Mouse (Mus musculus) erythroblast, embryonic 14.5 days (primary cell): ENCODE results near the gene Utf1. TPM values are rescaled to one million over a fixed set of nuclear protein-coding genes. Genes with fewer than 3 reads are reported as not detected.

ENCODE experiments used
- H3K27me3 ChIP-seq: 2 replicates; pipeline ENCODE4 v1.6.1; 2012; ENCODE audit warnings: inconsistent platforms; ENCODE audit not compliant: control insufficient read depth
- H3K36me3 ChIP-seq: 2 replicates; pipeline ENCODE4 v1.6.1; 2012; ENCODE audit warnings: mild to moderate bottlenecking, inconsistent platforms; ENCODE audit not compliant: control insufficient read depth
- H3K4me1 ChIP-seq: 2 replicates; pipeline ENCODE4 v1.6.1; 2012; ENCODE audit warnings: inconsistent platforms; ENCODE audit not compliant: control insufficient read depth
- H3K4me3 ChIP-seq: replicated peaks from 2 replicates; pipeline ENCODE3; 2012; ENCODE audit warnings: moderate library complexity, mild to moderate bottlenecking, inconsistent platforms
- H3K9me3 ChIP-seq: 2 replicates; pipeline ENCODE4 v1.6.1; 2012; ENCODE audit warnings: low read length, inconsistent platforms, mixed read lengths; ENCODE audit not compliant: control insufficient read depth
- GATA1 ChIP-seq: IDR thresholded peaks from 2 replicates; pipeline ENCODE4 v1.6.1; 2012; ENCODE audit warnings: low read length, inconsistent platforms, mixed read lengths
- TAL1 ChIP-seq: IDR thresholded peaks from 3 replicates; pipeline ENCODE4 v1.6.1; 2012; ENCODE audit warnings: low read length, inconsistent platforms, mixed read lengths
- polyA plus RNA-seq: library from polyadenylated mRNA; stranded (reverse); fragments of >175 nt; gene quantifications from 2 replicates; pipeline ENCODE4 v1.2.3, GENCODE M21; 2012

The Utf1 gene
- polyA plus RNA-seq, 1 experiment = not detected

DNA sequence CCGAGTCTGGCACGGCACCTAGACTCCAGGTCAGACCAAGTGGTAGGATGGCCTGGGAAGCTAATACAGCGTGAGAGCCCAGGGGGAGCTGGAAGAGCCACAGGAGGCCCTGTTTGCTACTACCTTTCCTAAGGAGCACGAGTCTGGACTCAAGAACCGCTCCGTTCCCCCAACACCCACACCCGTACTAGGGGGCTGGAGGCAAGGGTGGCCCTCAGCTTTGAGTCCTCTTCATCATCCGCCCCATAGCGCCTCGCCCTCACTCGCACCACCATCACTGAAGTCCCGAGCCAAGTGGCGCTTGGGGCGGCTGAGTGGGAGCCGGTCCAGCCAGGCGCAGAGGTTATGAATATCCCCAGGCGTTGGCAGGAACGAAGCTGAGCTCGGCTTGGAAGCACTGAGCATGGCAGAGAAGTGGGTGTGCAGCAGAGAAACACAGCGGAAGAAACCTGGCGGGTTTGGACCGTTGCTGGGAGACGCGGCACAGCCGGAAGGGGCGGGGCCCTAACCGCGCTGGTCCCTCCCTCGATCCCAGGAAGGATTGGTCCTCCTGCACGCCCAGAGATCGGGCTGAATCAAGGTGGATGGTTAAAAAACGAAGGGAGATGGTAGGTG lies 34.8 kb downstream of the Utf1 start, which contains the start of gene 6430531B16Rik:
Gene 6430531B16Rik, minus strand, starts transcription at position 478 of the 615 bp plus-strand sequence.
- peaks cover 13% of the 10 kb centered on the region for H3K4me1 ChIP-seq
- no peaks in the 10 kb centered on the region for H3K9me3 ChIP-seq
- H3K36me3 ChIP-seq = no peaks in the 10 kb centered on the region
- TF ChIP-seq GATA1 (no peak), TAL1 (no peak)
- peak within 1 kb of the TSS; percentile 53 for H3K4me3 ChIP-seq
- no peaks in the 10 kb centered on the region; the same call in 1 of the 2 replicates for H3K27me3 ChIP-seq

DNA sequence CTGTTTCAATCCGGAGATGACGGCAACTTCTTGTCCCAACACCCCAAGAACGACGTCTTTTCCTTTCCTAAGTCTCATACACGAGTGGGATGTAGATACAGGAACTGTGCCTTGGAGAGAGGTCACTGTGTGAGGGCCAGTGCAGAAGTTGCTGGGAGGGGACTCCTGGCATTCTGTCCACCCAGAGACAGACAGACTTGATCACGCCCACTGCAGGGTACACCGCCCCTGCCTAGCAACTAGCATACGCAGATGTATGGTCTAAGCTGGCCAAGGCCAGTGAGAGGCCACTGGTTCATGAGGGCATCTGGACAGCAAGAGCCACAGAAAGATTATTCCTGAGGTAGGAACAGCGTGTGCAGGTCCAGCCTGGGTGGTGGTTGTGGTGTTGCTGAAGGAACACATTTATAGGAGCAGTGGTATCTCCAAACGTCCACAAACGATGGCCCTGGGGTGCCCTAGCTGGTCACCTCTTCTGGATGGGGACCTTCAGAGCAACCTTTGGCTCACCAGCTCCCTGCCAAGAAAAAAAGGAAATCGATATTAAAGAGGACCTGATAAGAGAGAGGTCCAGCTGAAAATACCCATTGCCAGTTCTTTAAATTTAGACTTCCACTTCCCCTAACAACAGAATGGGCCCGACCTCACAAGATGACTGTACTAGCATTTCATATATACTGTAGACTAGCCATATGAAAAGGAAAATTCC lies 35.6 kb downstream of the Utf1 start:
- no peak overlapping the region for H3K4me3 ChIP-seq
- no peaks in the 10 kb centered on the region; the same call in 1 of the 2 replicates for H3K27me3 ChIP-seq
- H3K36me3 ChIP-seq = no peaks in the 10 kb centered on the region
- no peaks in the 10 kb centered on the region for H3K9me3 ChIP-seq
- peaks cover 13% of the 10 kb centered on the region for H3K4me1 ChIP-seq
- no peak for TF ChIP-seq GATA1
- TF ChIP-seq TAL1 = no peak

DNA sequence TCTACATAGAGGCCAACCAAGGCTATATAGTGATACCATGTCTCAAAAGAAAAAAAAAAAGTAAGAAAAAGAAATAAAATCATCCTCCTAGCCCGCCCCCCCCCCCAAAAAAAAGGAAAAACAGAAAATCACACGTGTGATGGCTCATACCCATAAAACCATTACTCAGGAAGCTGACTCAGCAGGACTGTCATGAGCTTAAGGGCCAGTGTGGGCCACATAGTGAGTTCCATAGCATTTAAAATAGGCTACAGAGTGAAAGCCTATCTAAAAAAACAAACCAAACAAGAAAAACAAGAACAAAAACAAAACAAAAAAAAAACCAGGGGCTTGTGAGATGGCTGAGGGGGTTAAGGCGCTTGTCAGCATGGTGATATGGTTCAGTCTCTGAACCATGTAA lies 37.2 kb downstream of the Utf1 start:
- Histone ChIP-seq H3K36me3 (no peaks in the 10 kb centered on the region), H3K4me3 (no peak overlapping the region), H3K4me1 (peaks cover 13% of the 10 kb centered on the region), H3K27me3 (no peaks in the 10 kb centered on the region; the same call in 1 of the 2 replicates), H3K9me3 (no peaks in the 10 kb centered on the region)
- TF ChIP-seq TAL1 (no peak), GATA1 (no peak)

DNA sequence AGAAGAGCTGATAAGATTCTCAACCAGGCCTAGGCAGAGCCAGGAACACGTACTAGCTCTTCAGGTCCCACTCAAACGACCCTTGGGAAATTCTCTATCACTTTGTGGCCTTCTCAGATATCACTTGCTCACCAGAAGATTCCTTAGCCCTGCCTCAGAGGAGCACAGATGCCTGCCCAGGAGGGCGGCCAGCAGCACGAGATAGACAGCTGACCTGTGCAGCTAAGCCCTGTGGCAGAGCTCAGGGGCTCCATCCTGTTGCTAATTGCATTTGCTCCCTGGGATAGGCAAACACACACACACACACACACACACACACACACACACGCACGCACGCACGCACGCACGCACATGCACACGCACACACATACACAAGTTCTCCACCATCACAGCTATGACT lies 38.5 kb downstream of the Utf1 start:
- no peak for TF ChIP-seq TAL1
- no peak for TF ChIP-seq GATA1
- Histone ChIP-seq H3K4me1 (peaks cover 13% of the 10 kb centered on the region), H3K27me3 (no peaks in the 10 kb centered on the region; the same call in 1 of the 2 replicates), H3K36me3 (no peaks in the 10 kb centered on the region), H3K9me3 (no peaks in the 10 kb centered on the region), H3K4me3 (no peak overlapping the region)

DNA sequence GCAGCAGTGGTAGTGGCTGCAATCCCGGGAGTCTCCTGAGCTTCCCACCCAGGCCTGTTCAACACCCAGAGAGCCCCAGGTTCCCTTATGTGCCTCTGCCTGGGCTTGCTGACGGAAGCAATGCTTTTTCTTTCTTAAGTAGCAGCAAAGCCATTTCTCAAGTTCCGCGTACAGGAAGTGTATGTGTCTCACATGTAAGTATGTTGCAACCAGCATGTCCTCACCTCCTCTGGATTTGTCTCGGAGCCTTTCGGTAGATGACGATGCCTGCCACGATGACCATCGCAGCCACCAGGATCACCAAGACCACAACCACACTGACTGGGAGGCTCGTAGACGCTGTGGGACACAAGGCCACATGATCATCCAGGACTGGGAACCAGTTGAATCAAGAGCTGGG lies 40.9 kb downstream of the Utf1 start:
- Histone ChIP-seq H3K4me3 (no peak overlapping the region), H3K36me3 (no peaks in the 10 kb centered on the region), H3K9me3 (no peaks in the 10 kb centered on the region), H3K27me3 (no peaks in the 10 kb centered on the region), H3K4me1 (no peaks in the 10 kb centered on the region)
- no peak for TF ChIP-seq GATA1
- TF ChIP-seq TAL1 = no peak

DNA sequence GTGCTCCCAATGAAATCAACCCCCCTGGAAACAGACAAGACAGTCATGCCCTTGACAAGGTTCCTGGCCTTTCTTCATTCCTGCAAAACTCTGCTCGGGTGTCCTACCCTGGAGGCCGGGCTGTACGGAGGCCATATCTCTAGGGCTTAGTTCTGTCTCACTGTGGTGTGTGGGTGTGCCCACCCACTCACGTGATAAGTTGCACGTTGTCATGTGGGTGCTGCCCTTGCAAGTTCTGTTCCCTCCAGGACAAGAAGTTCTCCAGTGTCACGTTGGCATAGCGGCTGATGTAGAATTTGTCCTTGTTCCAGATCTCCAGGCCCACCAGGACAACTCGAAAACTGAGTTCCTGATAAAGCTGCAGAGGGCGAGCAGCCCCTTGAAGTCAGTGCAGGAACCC lies 44.7 kb downstream of the Utf1 start:
- Histone ChIP-seq H3K36me3 (no peaks in the 10 kb centered on the region), H3K27me3 (no peaks in the 10 kb centered on the region), H3K4me3 (no peak overlapping the region), H3K4me1 (peaks cover 4% of the 10 kb centered on the region), H3K9me3 (no peaks in the 10 kb centered on the region)
- no peak for TF ChIP-seq TAL1
- TF ChIP-seq GATA1 = no peak

DNA sequence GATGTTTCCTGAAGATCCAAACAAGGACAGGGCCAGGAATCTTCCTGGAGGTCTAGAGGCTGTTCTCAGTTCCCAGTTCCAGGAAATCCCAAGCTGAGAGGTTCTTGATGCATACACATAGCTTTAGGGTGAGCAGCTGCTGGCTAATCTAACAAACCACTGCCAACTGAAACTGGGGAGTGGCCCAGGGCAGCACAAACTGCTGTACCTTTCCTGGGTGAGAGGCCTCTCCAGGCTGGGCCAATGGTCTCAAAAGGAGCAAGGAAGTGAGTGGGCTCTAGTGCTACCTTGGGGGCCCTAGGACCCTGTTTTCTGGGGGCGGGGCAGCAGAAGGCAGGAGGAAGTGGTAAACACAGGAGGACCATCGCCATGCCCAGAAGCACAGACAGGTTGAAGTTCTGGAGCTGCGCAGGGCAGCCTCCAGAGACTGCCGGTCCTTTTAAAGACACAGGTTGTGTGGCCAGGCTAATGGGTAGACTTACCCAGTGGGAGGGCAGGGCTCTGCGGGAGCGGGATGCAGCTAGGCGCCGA lies 47.3 kb downstream of the Utf1 start:
- H3K9me3 ChIP-seq = no peaks in the 10 kb centered on the region
- peaks cover 19% of the 10 kb centered on the region for H3K36me3 ChIP-seq
- no peaks in the 10 kb centered on the region for H3K27me3 ChIP-seq
- H3K4me3 ChIP-seq = no peak overlapping the region
- TF ChIP-seq TAL1 (no peak), GATA1 (no peak)
- peaks cover 4% of the 10 kb centered on the region for H3K4me1 ChIP-seq

DNA sequence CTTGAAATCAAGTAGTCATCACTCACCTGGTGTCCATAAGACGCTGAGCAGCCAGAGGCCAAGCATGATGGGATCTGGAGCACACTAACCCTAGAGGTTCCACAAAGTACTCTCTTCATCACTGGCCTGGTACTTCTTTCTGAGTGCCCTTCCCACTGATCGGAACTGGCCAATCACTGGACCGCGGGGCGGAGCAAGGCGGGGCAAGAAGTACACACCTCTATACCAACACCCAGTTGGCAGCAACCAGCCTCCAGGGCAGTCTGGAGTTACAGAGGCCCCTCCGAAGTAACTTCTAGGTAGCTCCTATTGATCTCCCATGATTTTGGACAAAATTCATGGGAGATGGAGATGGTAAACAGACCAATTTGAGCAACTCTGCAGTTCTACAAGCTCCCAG lies 48.8 kb downstream of the Utf1 start, which contains the start of gene Adam8:
Gene Adam8, minus strand, starts transcription at position 157 of the 400 bp plus-strand sequence.
- TF ChIP-seq TAL1 (no peak), GATA1 (no peak)
- H3K9me3 ChIP-seq = no peaks in the 10 kb centered on the region
- H3K27me3 ChIP-seq = no peaks in the 10 kb centered on the region
- H3K36me3 ChIP-seq = peaks cover 33% of the 10 kb centered on the region
- peaks cover 4% of the 10 kb centered on the region for H3K4me1 ChIP-seq
- no peak within 1 kb of the TSS for H3K4me3 ChIP-seq

DNA sequence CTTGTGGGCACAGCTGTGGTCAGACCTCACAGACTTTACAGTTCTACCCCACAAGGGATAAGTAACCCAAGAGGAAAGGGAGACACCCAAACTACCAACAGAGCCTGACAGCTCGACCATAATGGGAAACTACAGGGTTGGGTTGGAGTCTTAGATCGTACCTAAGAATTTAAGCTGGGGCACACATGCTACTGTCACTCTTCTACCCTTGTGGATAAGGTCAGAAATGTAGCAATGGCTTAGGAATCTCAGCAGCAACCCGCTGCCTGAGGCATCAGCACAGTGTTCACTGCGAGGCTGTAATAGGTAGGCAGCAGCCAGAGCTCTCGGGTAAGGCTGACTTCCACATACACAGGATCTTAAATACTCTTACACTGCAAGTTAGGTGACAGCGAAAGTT lies 49.9 kb downstream of the Utf1 start:
- no peaks in the 10 kb centered on the region for H3K27me3 ChIP-seq
- H3K36me3 ChIP-seq = peaks cover 45% of the 10 kb centered on the region
- peaks cover 4% of the 10 kb centered on the region for H3K4me1 ChIP-seq
- no peaks in the 10 kb centered on the region for H3K9me3 ChIP-seq
- H3K4me3 ChIP-seq = no peak overlapping the region
- TF ChIP-seq TAL1 (no peak), GATA1 (no peak)

DNA sequence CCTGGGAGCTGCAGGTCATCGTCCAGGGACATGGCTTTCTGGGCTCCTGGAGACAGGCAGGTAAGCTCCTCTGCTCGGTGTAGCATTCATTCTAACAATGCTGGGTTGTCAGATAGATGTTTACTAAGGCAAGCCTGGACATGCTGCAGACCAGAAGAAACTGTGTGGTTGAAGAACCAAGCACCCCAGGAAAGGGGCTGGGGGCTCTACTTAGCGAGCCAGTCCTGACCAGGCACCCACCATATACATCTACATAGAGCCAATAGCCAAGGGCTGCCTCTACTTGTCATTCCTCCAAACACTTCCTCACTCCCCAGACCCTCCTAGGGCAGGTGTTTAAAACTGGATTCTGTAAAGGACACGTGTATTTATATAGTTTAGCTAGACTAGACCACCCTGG lies 50.6 kb downstream of the Utf1 start:
- Histone ChIP-seq H3K9me3 (no peaks in the 10 kb centered on the region), H3K4me3 (no peak overlapping the region), H3K36me3 (peaks cover 51% of the 10 kb centered on the region), H3K27me3 (no peaks in the 10 kb centered on the region), H3K4me1 (peaks cover 4% of the 10 kb centered on the region)
- TF ChIP-seq TAL1 (no peak), GATA1 (no peak)
